Mouse (Mus musculus) neural tube, embryonic 15.5 days (tissue): Measurements from ENCODE around the gene Glis1. TPM values are rescaled to one million over a fixed set of nuclear protein-coding genes. Genes with fewer than 3 reads are reported as not detected.

Experiments
- ATAC-seq: fragments of 200-750 bp; cut with Nextera tagmentation; 2 replicates; pipeline ENCODE4 v1.8.0; 2017; ENCODE audit warnings: mild to moderate bottlenecking, moderate TSS enrichment, moderate library complexity; ENCODE audit not compliant: low FRiP score
- H3K27ac ChIP-seq: fragments of 300-500 bp; sonication (generic); replicated peaks from 2 replicates; pipeline ENCODE4 v1.5.1; 2015; ENCODE audit warnings: mild to moderate bottlenecking, inconsistent platforms
- H3K27me3 ChIP-seq: fragments of 300-500 bp; sonication (generic); replicated peaks from 2 replicates; pipeline ENCODE4 v1.6.1; 2015; ENCODE audit warnings: inconsistent platforms
- H3K36me3 ChIP-seq: fragments of 300-500 bp; sonication (generic); 2 replicates; pipeline ENCODE4 v1.6.1; 2015; ENCODE audit warnings: inconsistent platforms
- H3K4me1 ChIP-seq: fragments of 300-500 bp; sonication (generic); 2 replicates; pipeline ENCODE4 v1.6.1; 2015; ENCODE audit warnings: inconsistent platforms
- H3K4me2 ChIP-seq: fragments of 300-500 bp; sonication (generic); 2 replicates; pipeline ENCODE4 v1.6.1; 2015; ENCODE audit warnings: inconsistent platforms, mild to moderate bottlenecking, moderate library complexity
- H3K4me3 ChIP-seq: fragments of 300-500 bp; sonication (generic); replicated peaks from 2 replicates; pipeline ENCODE4 v1.5.1; 2015; ENCODE audit warnings: mild to moderate bottlenecking, inconsistent platforms
- H3K9ac ChIP-seq: fragments of 300-500 bp; sonication (generic); replicated peaks from 2 replicates; pipeline ENCODE4 v1.6.1; 2015; ENCODE audit warnings: mild to moderate bottlenecking, inconsistent platforms
- H3K9me3 ChIP-seq: fragments of 300-500 bp; sonication (generic); replicated peaks from 2 replicates; pipeline ENCODE4 v1.6.1; 2016; ENCODE audit warnings: inconsistent platforms
- WGBS: fragments of 180-500 bp; shearing (Covaris S2); methylation state at CpG from one replicate; pipeline ENCODE4 v1.1.7; 2015; ENCODE audit warnings: mixed read lengths; 5-methylcytosine and 5-hydroxymethylcytosine counted together
- polyA plus RNA-seq: library from polyadenylated mRNA; unstranded; fragments of >200 nt; fragmentation: Nextera tagmentation; extraction: Ambion mirVana; gene quantifications from 2 replicates; pipeline ENCODE4 v1.2.1, GENCODE M21; 2015

Glis1 gene
- polyA plus RNA-seq, 1 experiment from 2014 or later, result 3.8 TPM

GRCm38 (mm10) chr4:107483556-107484220, 49.3 kb downstream of the Glis1 start:
- no peaks in the 10 kb centered on the region for H3K27me3 ChIP-seq
- no peak overlapping the region for H3K4me2 ChIP-seq
- no peak for ATAC-seq
- H3K27ac ChIP-seq, result no peak overlapping the region
- 92% methylated on average over 20 of the region's 20 CpGs for WGBS
- H3K4me3 ChIP-seq, result no peak overlapping the region
- H3K4me1 ChIP-seq, result 0 out of 2 replicates have a peak, but pooled peaks cover 1% of the 10 kb centered on the region
- H3K36me3 ChIP-seq, result no peaks in the 10 kb centered on the region
- no peaks in the 10 kb centered on the region for H3K9me3 ChIP-seq
- no peak overlapping the region for H3K9ac ChIP-seq

GRCm38 (mm10) chr4:107484221-107484575, 49.8 kb downstream of the Glis1 start:
- 0 out of 2 replicates have a peak, but pooled peaks cover 3% of the 10 kb centered on the region for H3K4me1 ChIP-seq
- H3K36me3 ChIP-seq, result no peaks in the 10 kb centered on the region
- no peaks in the 10 kb centered on the region for H3K9me3 ChIP-seq
- H3K9ac ChIP-seq, result no peak overlapping the region
- H3K4me2 ChIP-seq, result no peak overlapping the region
- H3K4me3 ChIP-seq, result no peak overlapping the region
- no peak overlapping the region for H3K27ac ChIP-seq
- H3K27me3 ChIP-seq, result no peaks in the 10 kb centered on the region
- WGBS, result 84% methylated on average over 4 of the region's 4 CpGs
- ATAC-seq, result no peak

- ATAC-seq, result no peak
- Histone ChIP-seq H3K4me1 (0 out of 2 replicates have a peak, but pooled peaks cover 3% of the 10 kb centered on the region), H3K27ac (no peak overlapping the region), H3K4me2 (no peak overlapping the region), H3K9me3 (no peaks in the 10 kb centered on the region), H3K9ac (no peak overlapping the region), H3K27me3 (no peaks in the 10 kb centered on the region), H3K4me3 (no peak overlapping the region), H3K36me3 (no peaks in the 10 kb centered on the region)
- WGBS, result 76% methylated on average over 5 of the region's 5 CpGs
These were observed 51.5 kb downstream of the Glis1 start for GRCm38 (mm10) chr4:107485903-107486302.

- Histone ChIP-seq H3K4me2 (no peak overlapping the region), H3K4me3 (no peak overlapping the region), H3K9ac (no peak overlapping the region), H3K27ac (no peak overlapping the region), H3K4me1 (0 out of 2 replicates have a peak, but pooled peaks cover 7% of the 10 kb centered on the region), H3K36me3 (no peaks in the 10 kb centered on the region), H3K9me3 (no peaks in the 10 kb centered on the region), H3K27me3 (no peaks in the 10 kb centered on the region)
- no peak for ATAC-seq
- WGBS, result 83% methylated on average over 20 of the region's 20 CpGs
These were observed 54.9 kb downstream of the Glis1 start for GRCm38 (mm10) chr4:107489121-107489840.

- Histone ChIP-seq H3K27ac (no peak overlapping the region), H3K4me2 (no peak overlapping the region), H3K4me1 (0 out of 2 replicates have a peak, but pooled peaks cover 7% of the 10 kb centered on the region), H3K36me3 (no peaks in the 10 kb centered on the region), H3K27me3 (no peaks in the 10 kb centered on the region), H3K4me3 (no peak overlapping the region), H3K9me3 (no peaks in the 10 kb centered on the region), H3K9ac (no peak overlapping the region)
- ATAC-seq, result no peak
- 51% methylated on average over 5 of the region's 5 CpGs for WGBS
These were observed 58.6 kb downstream of the Glis1 start for GRCm38 (mm10) chr4:107492991-107493390.

GRCm38 (mm10) chr4:107495751-107496430, 61.5 kb downstream of the Glis1 start:
- Histone ChIP-seq H3K4me2 (no peak overlapping the region), H3K36me3 (no peaks in the 10 kb centered on the region), H3K9me3 (no peaks in the 10 kb centered on the region), H3K9ac (no peak overlapping the region), H3K27me3 (no peaks in the 10 kb centered on the region), H3K27ac (no peak overlapping the region), H3K4me3 (no peak overlapping the region), H3K4me1 (0 out of 2 replicates have a peak, but pooled peaks cover 4% of the 10 kb centered on the region)
- 65% methylated on average over 9 of the region's 9 CpGs for WGBS
- ATAC-seq, result no peak

GRCm38 (mm10) chr4:107497430-107497935, 63.1 kb downstream of the Glis1 start:
- no peak overlapping the region for H3K4me3 ChIP-seq
- H3K9me3 ChIP-seq, result no peaks in the 10 kb centered on the region
- H3K27me3 ChIP-seq, result no peaks in the 10 kb centered on the region
- peaks cover 10% of the 10 kb centered on the region for H3K4me1 ChIP-seq
- no peak for ATAC-seq
- no peak overlapping the region for H3K9ac ChIP-seq
- WGBS, result 76% methylated on average over 18 of the region's 18 CpGs
- no peak overlapping the region for H3K4me2 ChIP-seq
- H3K27ac ChIP-seq, result no peak overlapping the region
- H3K36me3 ChIP-seq, result no peaks in the 10 kb centered on the region

- H3K9ac ChIP-seq, result no peak overlapping the region
- ATAC-seq, result no peak
- peak overlapping the region; percentile 30; the same call in 1 of the 2 replicates for H3K27ac ChIP-seq
These were observed 68.2 kb downstream of the Glis1 start for GRCm38 (mm10) chr4:107502601-107503051.

GRCm38 (mm10) chr4:107514981-107515380, 80.6 kb downstream of the Glis1 start:
- Histone ChIP-seq H3K9ac (no peak overlapping the region), H3K27me3 (no peaks in the 10 kb centered on the region), H3K4me3 (no peak overlapping the region), H3K36me3 (no peaks in the 10 kb centered on the region), H3K27ac (no peak overlapping the region), H3K4me2 (no peak overlapping the region), H3K9me3 (no peaks in the 10 kb centered on the region), H3K4me1 (no peaks in the 10 kb centered on the region)
- ATAC-seq, result no peak
- WGBS, result 94% methylated on average over 11 of the region's 11 CpGs

More at GRCm38 (mm10) chr4:107502601-107503051, 68.2 kb downstream of the Glis1 start:
- H3K27me3 ChIP-seq, result no peaks in the 10 kb centered on the region
- no peaks in the 10 kb centered on the region for H3K36me3 ChIP-seq
- H3K9me3 ChIP-seq, result no peaks in the 10 kb centered on the region
- 58% methylated on average over 10 of the region's 10 CpGs for WGBS
- H3K4me3 ChIP-seq, result no peak overlapping the region
- H3K4me1 ChIP-seq, result peaks cover 6% of the 10 kb centered on the region
- H3K4me2 ChIP-seq, result no peak overlapping the region

GRCm38 (mm10) chr4:107515626-107516025, 81.2 kb downstream of the Glis1 start:
- H3K4me2 ChIP-seq, result no peak overlapping the region
- H3K27ac ChIP-seq, result no peak overlapping the region
- WGBS, result 96% methylated on average over 7 of the region's 7 CpGs
- H3K4me3 ChIP-seq, result no peak overlapping the region
- H3K9ac ChIP-seq, result no peak overlapping the region
- no peaks in the 10 kb centered on the region for H3K9me3 ChIP-seq
- H3K36me3 ChIP-seq, result no peaks in the 10 kb centered on the region
- no peaks in the 10 kb centered on the region for H3K27me3 ChIP-seq
- no peaks in the 10 kb centered on the region for H3K4me1 ChIP-seq
- no peak for ATAC-seq

- H3K9ac ChIP-seq, result no peak overlapping the region
- no peaks in the 10 kb centered on the region for H3K27me3 ChIP-seq
- no peaks in the 10 kb centered on the region for H3K36me3 ChIP-seq
- no peaks in the 10 kb centered on the region for H3K9me3 ChIP-seq
- whole genome bisulfite sequencing, result 95% methylated on average over 11 of the region's 11 CpGs
- no peak overlapping the region for H3K4me2 ChIP-seq
- H3K4me3 ChIP-seq, result no peak overlapping the region
- no peak for ATAC-seq
- peaks cover 1% of the 10 kb centered on the region; the same call in 1 of the 2 replicates for H3K4me1 ChIP-seq
- no peak overlapping the region for H3K27ac ChIP-seq
These were observed 84.4 kb downstream of the Glis1 start for GRCm38 (mm10) chr4:107518766-107519165.
